Mouse (Mus musculus): ENCODE measurements at regions not wholly inside any gene's neighbourhood (a gene's known extent, or its start where the extent isn't known, plus 50 kb on each side); places are given as distances from the start of the nearest gene placed in this dataset.
A peak's percentile ranks its signal among the peaks of the same experiment; 100 is the strongest.

DNA sequence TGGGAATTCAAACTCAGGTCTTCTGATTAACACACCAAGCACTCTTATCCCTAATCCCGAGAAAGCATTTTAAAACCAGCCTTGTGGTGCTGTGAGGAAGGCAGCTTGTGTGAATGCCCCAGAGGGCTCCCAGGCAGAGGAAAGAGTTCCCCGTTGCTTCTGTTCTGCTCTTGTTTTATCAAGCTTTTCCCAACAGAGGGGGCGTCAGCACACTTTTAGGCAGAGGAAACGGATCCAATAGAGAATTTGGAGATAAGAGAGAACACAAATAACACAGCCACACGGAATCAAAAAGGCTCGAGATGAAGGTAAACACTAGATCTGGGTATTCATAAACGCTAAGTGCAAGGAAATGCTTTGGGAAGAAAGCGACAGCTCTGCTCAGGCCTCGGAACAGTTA, 173.2 kb downstream of the Barhl2 start:
- Histone ChIP-seq H3K27ac (ENCODE audit: insufficient read depth, low read length) (no peak overlapping the region), H3K27me3 (ENCODE audit: control insufficient read depth, insufficient read depth, low read length) (no peaks in the 10 kb centered on the region), H3K4me3 (replicated peaks; ENCODE audit: insufficient read depth, low read depth, low read length) (no peak overlapping the region), H3K4me1 (ENCODE audit: control insufficient read depth, insufficient read depth, low read length) (no peaks in the 10 kb centered on the region)
- no peak for DNase-seq
- TF ChIP-seq POLR2A (IDR thresholded peaks at IDR 0.05; ENCODE audit: borderline replicate concordance, insufficient read depth, low read length) = no peak
- no peak for TF ChIP-seq CTCF (IDR thresholded peaks at IDR 0.05; ENCODE audit: borderline replicate concordance, insufficient read depth, low read depth, low read length)
- WGBS = 70% methylated on average over 9 of the region's 9 CpGs

DNA sequence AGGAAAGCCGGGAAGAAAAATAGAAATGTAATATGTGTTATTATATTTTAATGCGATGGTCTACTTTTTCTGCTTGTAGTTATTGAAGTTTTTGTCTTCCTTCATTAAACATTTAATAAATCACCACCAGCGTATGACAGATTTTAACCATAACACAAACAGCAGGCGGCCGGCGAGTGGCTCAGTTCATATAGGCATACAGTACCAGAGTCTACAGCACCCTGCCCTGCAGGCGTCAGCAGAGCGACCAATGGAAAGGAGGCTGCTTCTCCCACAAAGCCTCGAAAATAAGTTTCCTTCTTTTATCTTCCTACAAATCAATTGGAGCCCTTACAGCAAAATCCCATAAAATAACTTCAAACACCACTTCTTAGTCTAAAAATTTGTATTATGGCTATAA, 175.3 kb downstream of the Barhl2 start:
- Histone ChIP-seq H3K4me1 (ENCODE audit: control insufficient read depth, insufficient read depth, low read length) (peaks cover 5% of the 10 kb centered on the region), H3K27me3 (ENCODE audit: control insufficient read depth, insufficient read depth, low read length) (no peaks in the 10 kb centered on the region), H3K4me3 (replicated peaks; ENCODE audit: insufficient read depth, low read depth, low read length) (no peak overlapping the region), H3K27ac (ENCODE audit: insufficient read depth, low read length) (no peak overlapping the region)
- 89% methylated on average over 9 of the region's 9 CpGs for WGBS
- no peak for DNase-seq
- TF ChIP-seq POLR2A (IDR thresholded peaks at IDR 0.05; ENCODE audit: borderline replicate concordance, insufficient read depth, low read length) = no peak
- no peak for TF ChIP-seq CTCF (IDR thresholded peaks at IDR 0.05; ENCODE audit: borderline replicate concordance, insufficient read depth, low read depth, low read length)

DNA sequence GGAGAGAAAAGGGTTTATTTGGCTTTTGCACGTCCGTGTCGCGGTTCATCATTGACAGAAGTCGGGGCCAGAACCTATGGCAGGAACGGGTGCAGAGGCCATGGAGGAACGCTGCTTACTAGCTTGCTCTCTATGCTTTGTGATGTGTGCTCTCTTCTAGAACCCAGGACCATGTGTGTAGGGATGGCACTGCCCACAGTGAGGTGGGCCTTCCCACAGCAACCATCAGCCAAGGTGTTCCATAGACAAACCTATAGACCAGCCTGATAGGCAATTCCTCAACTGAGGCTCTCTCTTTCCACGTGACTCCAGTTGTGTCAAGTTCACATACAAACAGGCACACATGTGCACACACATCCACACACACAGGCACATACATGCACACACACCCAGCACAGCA, 180.2 kb downstream of the Barhl2 start:
- Histone ChIP-seq H3K4me3 (replicated peaks; ENCODE audit: insufficient read depth, low read depth, low read length) (no peak overlapping the region), H3K4me1 (ENCODE audit: control insufficient read depth, insufficient read depth, low read length) (peaks cover 10% of the 10 kb centered on the region), H3K27me3 (ENCODE audit: control insufficient read depth, insufficient read depth, low read length) (no peaks in the 10 kb centered on the region), H3K27ac (ENCODE audit: insufficient read depth, low read length) (peak overlapping the region; percentile 82)
- WGBS = 32% methylated on average over 8 of the region's 8 CpGs
- TF ChIP-seq CTCF (IDR thresholded peaks at IDR 0.05; ENCODE audit: borderline replicate concordance, insufficient read depth, low read depth, low read length) = no peak
- TF ChIP-seq POLR2A (IDR thresholded peaks at IDR 0.05; ENCODE audit: borderline replicate concordance, insufficient read depth, low read length) = no peak
- DNase-seq = peak in 1 of 2 experiments; percentile 49

DNA sequence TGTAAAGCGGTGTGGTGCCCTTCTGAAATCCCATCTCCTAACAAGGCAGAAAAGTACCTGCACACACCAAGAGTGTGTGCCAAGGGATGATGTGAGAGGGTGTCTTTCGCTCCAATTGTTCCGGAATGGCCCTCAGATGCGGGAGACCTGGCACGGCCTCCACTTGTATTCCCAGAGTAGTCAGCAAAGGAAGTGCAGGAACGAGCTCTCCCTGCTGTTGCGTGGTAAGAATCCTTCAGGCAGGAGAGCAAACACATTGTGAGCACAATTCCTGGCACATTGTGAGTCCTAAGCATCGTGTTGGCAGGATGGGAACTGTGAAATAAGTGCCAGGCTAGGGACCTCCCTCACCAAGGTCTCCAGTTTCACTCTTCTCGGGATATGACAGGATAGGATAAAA, 180.7 kb downstream of the Barhl2 start:
- 3% methylated on average over 9 of the region's 9 CpGs for WGBS
- H3K27me3 ChIP-seq (ENCODE audit: control insufficient read depth, insufficient read depth, low read length) = no peaks in the 10 kb centered on the region
- peaks cover 10% of the 10 kb centered on the region for H3K4me1 ChIP-seq (ENCODE audit: control insufficient read depth, insufficient read depth, low read length)
- TF ChIP-seq POLR2A (IDR thresholded peaks at IDR 0.05; ENCODE audit: borderline replicate concordance, insufficient read depth, low read length) = no peak; the same call in 1 of the 2 replicates
- no peak for TF ChIP-seq CTCF (IDR thresholded peaks at IDR 0.05; ENCODE audit: borderline replicate concordance, insufficient read depth, low read depth, low read length)
- peak overlapping the region; percentile 82; the same call in 1 of the 2 replicates for H3K27ac ChIP-seq (ENCODE audit: insufficient read depth, low read length)
- H3K4me3 ChIP-seq (replicated peaks; ENCODE audit: insufficient read depth, low read depth, low read length) = no peak overlapping the region
- DNase-seq = peak; percentile 86 to 95

DNA sequence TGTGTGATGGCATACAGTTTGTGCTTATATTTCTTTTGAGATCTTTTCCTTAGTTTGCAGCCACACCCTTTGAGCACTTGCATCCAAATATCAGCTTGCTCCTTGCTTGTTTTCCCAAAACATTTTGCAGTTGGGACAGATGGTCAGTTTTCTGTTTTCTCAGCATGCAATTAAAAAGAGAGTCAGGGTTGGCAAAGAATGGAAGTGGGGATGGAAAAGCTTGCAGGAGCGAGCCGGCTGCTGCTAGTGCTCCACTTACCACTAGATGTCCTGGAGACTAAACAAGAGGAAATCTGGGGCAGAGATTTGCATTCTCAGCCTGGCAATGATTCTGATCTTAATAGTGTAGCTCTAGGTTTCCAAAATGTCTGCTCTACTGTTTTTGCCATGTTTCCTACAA, 181.8 kb downstream of the Barhl2 start:
- Histone ChIP-seq H3K4me1 (ENCODE audit: control insufficient read depth, insufficient read depth, low read length) (peaks cover 10% of the 10 kb centered on the region), H3K27ac (ENCODE audit: insufficient read depth, low read length) (peak overlapping the region; percentile 74; the same call in 1 of the 2 replicates), H3K4me3 (replicated peaks; ENCODE audit: insufficient read depth, low read depth, low read length) (no peak overlapping the region), H3K27me3 (ENCODE audit: control insufficient read depth, insufficient read depth, low read length) (no peaks in the 10 kb centered on the region)
- TF ChIP-seq POLR2A (IDR thresholded peaks at IDR 0.05; ENCODE audit: borderline replicate concordance, insufficient read depth, low read length) = no peak
- peak; percentile 59 for TF ChIP-seq CTCF (IDR thresholded peaks at IDR 0.05; ENCODE audit: borderline replicate concordance, insufficient read depth, low read depth, low read length)
- DNase-seq = peak; percentile 81 to 97
- 0% methylated on average over 2 of the region's 2 CpGs for WGBS

DNA sequence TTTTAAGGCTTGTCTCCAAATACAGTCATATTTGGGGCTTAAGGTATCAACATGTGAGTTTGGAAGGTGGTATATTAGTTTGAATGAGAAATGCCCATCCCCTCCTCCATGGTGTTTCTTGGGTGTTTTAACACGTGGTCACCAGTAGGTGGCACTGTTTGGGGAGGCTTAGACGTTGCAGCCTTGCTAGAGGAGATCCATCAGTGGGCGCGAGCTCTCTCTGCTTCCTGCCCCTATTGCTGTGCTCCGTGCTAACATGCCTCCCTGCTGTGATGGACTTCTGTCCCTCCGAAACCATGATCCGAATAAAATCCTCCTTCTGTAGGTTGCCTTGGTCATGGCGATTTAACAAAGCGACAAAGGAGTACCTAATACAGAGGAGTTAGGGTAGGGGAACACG, 183.3 kb downstream of the Barhl2 start:
- H3K27ac ChIP-seq (ENCODE audit: insufficient read depth, low read length) = no peak overlapping the region
- H3K27me3 ChIP-seq (ENCODE audit: control insufficient read depth, insufficient read depth, low read length) = no peaks in the 10 kb centered on the region
- H3K4me1 ChIP-seq (ENCODE audit: control insufficient read depth, insufficient read depth, low read length) = peaks cover 10% of the 10 kb centered on the region
- H3K4me3 ChIP-seq (replicated peaks; ENCODE audit: insufficient read depth, low read depth, low read length) = no peak overlapping the region
- DNase-seq = peak; percentile 24 to 40
- TF ChIP-seq CTCF (IDR thresholded peaks at IDR 0.05; ENCODE audit: borderline replicate concordance, insufficient read depth, low read depth, low read length) (peak; percentile 59; the same call in 1 of the 2 replicates), POLR2A (IDR thresholded peaks at IDR 0.05; ENCODE audit: borderline replicate concordance, insufficient read depth, low read length) (no peak)
- 44% methylated on average over 10 of the region's 10 CpGs for WGBS

DNA sequence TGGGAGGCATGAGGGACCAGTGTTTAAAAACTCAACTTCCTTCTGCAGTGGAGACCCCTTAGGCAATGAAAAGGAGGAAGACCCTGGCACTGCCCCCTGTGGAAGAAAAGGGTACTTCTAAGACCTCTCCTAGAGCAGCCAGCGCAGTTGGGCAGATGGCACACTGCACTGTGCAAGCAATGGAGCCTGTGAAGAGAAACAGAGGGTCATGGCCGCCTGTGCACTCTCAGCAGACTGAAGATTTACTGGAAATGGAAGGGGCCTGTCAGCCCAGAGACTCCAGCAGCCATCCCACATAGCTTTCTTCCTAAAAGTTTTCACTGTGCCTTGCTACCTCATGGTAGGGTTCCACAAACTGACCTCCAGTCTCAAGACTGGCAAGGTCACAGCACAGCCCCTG, 193.4 kb downstream of the Barhl2 start:
- no peaks in the 10 kb centered on the region for H3K27me3 ChIP-seq (ENCODE audit: control insufficient read depth, insufficient read depth, low read length)
- H3K4me3 ChIP-seq (replicated peaks; ENCODE audit: insufficient read depth, low read depth, low read length) = no peak overlapping the region
- WGBS = 76% methylated on average over 2 of the region's 2 CpGs
- no peak overlapping the region for H3K27ac ChIP-seq (ENCODE audit: insufficient read depth, low read length)
- no peak for DNase-seq
- H3K4me1 ChIP-seq (ENCODE audit: control insufficient read depth, insufficient read depth, low read length) = no peaks in the 10 kb centered on the region
- TF ChIP-seq POLR2A (IDR thresholded peaks at IDR 0.05; ENCODE audit: borderline replicate concordance, insufficient read depth, low read length) (no peak), CTCF (IDR thresholded peaks at IDR 0.05; ENCODE audit: borderline replicate concordance, insufficient read depth, low read depth, low read length) (no peak)

DNA sequence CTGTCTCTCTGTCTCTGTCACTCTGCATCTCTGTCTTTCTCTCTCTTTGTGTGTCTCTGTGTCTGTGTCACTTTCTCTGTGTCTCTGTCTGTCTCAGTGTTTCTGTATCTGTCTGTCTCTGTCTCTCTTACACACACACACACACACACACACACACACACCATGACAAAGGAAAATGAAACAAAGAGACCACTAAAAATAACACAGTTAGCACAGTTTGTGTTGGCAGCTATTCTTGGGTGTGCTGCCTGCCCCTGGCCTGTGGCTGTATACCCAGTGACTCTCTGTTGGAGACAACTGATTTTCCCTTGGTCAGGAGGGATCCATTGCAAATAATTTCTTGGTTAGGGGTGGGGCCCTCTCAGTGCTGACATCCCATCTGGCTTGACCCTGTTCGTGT, 200.8 kb downstream of the Barhl2 start:
- WGBS = 48% methylated on average over 1 of the region's 1 CpGs
- Histone ChIP-seq H3K27me3 (ENCODE audit: control insufficient read depth, insufficient read depth, low read length) (no peaks in the 10 kb centered on the region), H3K27ac (ENCODE audit: insufficient read depth, low read length) (no peak overlapping the region), H3K4me3 (replicated peaks; ENCODE audit: insufficient read depth, low read depth, low read length) (no peak overlapping the region), H3K4me1 (ENCODE audit: control insufficient read depth, insufficient read depth, low read length) (no peaks in the 10 kb centered on the region)
- TF ChIP-seq CTCF (IDR thresholded peaks at IDR 0.05; ENCODE audit: borderline replicate concordance, insufficient read depth, low read depth, low read length) = no peak
- no peak for TF ChIP-seq POLR2A (IDR thresholded peaks at IDR 0.05; ENCODE audit: borderline replicate concordance, insufficient read depth, low read length)
- DNase-seq = no peak

All from cerebellum, adult 2 months (tissue).